Mouse (Mus musculus) urinary bladder, postnatal 36 days (tissue): Measurements from ENCODE around the gene Plcb4.

Experiments used
- DNase-seq, 2 experiments: peaks; one replicate each; pipeline ENCODE4 v3.0.0; 2022; ENCODE audit warnings: low spot score in 2 of 2, mixed read lengths in 1 of 2

Plcb4 gene

DNA sequence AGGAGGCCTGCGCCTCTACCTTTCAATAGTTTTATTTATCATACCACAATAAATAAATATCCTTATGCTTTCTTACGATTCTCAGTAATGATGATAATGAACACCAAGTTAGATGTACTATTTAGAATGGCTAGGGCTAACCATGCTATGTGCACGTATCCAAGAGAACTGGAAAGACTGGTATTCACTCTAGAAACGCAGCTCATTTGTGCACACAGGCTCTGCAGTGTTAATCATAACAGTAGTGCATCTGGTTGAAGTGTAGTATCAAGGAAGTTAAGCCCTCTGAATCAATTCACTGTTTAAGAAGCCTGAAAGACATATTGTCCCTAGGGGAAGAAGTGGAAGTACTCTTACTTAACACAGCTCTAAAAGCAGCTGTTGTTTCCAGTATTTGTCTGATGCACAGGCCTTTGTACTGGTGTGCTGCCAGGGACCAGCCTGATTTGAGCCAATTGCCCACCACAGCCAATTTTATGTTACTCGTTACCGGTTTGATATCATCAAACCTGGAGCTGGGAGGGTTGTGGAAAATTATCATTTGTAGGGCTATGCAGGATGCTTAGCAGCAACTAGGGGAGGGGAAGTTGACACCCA lies 100.8 kb downstream of the Plcb4 start:
- no peak for DNase-seq

GRCm38 (mm10) chr2:135761226-135761802 lies 102.5 kb downstream of the Plcb4 start:
- DNase-seq = no peak

- no peak for DNase-seq
Observed at GRCm38 (mm10) chr2:135764706-135765105, 105.9 kb downstream of the Plcb4 start.

GRCm38 (mm10) chr2:135766471-135767063 lies 107.8 kb downstream of the Plcb4 start:
- peak; percentile 58 to 61 for DNase-seq

DNA sequence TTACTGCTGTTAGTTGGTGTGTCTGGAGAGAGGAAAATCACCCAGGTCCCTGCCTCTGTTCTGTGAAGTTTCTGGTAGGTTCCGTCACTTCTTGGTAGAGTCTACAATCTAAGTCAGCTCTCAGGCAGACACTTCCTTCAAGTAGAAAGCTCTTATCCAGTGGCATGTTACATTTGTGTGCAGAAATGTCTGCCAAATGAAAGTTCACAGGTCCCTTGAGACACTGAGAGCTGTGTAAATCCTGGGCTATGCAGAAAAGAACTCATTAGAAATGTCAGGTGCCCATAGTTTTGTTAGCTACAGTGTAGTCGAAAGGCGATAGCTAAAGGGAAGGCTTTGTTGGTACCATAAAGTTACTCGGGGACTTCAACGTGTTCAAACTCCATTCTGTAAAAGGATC lies 108.7 kb downstream of the Plcb4 start:
- DNase-seq = no peak

- DNase-seq = no peak
Observed at GRCm38 (mm10) chr2:135769701-135770100, 110.9 kb downstream of the Plcb4 start.

DNA sequence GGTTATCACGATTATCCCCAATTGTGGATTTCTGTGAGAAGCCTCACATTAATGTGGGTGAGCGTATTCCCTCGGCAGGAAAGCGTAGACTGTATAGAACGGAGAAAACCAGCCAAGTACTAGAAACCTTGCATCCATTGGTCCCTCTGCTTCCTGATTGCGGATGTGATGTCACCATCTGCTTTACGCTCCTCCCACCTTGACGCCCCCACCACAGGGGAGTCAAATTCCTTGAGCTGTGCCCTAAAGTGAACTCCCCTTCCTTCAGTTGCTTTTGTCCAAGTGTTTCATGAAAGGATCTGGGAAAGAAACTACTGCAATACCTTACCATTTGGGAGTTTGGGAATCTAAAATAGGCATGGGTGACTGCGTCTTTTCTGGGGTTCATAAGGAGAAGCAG lies 111.4 kb downstream of the Plcb4 start:
- no peak for DNase-seq

DNA sequence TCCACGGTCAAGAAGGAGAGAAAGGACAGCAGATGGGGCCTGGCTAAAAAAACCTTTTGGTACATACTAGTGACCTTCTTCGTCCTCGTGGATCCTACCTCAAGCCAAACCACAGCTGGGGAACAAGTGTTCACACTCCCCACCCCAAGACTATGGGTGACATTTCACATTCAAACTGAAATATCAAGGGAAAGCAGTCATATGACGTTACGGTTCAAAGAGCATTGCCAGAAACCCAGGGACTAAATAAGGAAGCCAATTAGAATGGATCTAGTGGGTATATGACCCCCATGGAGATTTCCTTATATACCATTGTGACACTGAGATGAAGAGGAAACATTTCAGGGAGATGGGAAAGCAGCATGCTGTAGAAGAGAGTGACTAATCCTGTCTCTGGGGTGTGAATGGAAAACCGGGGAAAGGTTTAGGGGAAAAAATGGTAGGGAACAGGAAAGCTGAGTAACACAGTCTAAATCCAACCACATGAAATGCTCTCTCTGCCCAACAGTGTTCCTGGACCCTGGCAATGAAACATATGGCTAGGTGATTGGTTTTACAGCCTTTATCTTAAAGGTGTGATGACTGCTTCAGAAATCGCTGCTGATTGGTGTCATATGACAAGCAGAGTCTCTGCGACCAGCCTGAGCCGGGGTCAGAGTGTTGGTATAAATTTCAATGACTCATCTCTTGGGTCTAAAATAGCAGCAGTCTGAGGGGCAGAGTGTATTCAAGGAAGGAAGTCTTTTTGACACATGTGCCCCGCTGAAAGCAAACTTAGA lies 114.6 kb downstream of the Plcb4 start:
- DNase-seq = no peak

DNA sequence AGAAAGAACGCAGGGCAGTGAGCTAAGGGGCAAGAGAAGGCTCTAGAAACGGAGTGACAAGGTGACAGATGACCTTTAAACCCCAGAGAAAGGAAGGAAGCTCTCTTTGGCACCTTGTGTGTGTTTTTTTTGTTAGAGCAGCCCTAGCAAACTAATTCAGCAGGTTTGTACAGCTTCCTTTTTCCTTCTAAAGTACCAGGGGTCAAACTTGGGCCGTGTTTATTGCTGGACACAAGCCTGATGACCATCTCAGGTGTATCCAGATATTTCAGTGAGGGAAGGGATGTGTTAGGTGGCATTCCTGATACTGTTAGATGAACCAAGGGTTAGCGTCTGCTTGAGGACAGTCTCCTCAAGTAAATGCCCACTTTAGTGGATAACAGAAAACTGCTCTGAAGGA lies 116.2 kb downstream of the Plcb4 start:
- DNase-seq = no peak

DNA sequence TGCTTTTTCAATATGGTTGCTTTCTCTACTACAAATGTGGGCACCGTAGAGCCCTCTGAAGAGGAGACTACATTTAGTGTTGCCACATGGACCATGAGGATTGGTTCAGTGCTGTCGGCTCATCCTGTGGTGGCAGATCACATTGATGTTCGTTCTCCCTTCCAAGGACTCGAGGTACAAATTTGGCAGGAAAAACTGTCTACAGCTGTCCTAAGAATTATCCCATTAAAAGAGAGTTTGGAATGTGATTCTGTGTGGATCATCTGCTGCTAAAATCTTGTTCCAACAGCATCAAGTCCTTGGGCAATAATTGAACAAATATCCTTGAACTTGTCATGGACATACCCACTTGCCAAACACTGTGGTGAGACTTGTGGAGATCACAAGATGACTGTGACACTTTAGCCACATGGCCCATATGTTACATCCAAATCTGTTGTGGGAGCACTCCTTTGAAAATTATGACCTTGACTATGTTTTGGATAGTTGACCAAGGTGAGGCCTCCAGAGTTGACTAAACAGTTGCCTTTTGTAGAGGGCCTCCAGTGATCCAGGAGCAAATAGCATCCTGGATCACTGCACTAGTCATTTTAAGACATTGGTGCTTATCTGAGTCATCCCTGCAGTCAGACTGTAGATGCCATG lies 117.4 kb downstream of the Plcb4 start:
- no peak for DNase-seq

GRCm38 (mm10) chr2:135781391-135781790 lies 122.6 kb downstream of the Plcb4 start:
- peak; percentile 26 to 46 for DNase-seq

DNA sequence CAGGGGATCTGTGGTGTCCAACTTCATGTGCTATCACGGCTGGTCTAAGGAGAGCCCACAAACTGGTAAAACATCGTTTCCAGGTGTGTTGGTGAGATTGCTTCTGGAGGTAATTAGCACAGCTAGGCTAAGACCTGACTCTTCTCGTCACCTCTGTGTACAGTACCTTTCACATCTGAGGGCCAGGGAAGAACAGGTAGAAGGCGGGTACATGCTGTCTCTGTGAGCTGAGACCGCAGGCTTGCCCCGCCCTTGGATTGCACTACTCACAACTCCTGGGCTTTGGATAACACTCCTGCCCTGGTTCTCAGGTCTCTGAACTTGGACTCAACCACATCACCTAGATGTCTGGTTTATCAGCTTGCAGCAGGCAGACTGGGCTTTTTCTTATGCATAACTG lies 128.6 kb downstream of the Plcb4 start:
- DNase-seq = no peak

DNA sequence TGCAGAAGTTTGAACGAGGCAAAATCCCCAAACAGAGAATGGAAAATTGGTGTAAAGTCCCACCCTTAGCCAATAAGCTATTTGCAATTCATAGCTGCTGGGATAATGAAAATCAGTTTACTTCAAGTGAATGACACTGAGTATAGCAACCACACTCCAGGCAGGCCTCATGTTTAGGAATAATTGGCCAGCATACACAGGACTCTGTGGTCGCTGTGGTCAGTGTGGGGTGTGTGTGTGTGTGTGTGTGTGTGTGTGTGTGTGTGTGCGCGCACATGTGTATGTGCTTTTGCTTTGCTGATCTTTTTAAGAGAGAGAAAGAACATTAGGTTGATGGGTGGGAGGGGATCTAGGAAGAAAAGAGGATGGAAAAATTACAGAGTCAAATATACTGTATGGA lies 134.1 kb downstream of the Plcb4 start:
- no peak for DNase-seq

GRCm38 (mm10) chr2:135796684-135797083 lies 137.9 kb downstream of the Plcb4 start:
- DNase-seq = no peak

GRCm38 (mm10) chr2:135797677-135798546 lies 139.1 kb downstream of the Plcb4 start:
- no peak for DNase-seq

DNA sequence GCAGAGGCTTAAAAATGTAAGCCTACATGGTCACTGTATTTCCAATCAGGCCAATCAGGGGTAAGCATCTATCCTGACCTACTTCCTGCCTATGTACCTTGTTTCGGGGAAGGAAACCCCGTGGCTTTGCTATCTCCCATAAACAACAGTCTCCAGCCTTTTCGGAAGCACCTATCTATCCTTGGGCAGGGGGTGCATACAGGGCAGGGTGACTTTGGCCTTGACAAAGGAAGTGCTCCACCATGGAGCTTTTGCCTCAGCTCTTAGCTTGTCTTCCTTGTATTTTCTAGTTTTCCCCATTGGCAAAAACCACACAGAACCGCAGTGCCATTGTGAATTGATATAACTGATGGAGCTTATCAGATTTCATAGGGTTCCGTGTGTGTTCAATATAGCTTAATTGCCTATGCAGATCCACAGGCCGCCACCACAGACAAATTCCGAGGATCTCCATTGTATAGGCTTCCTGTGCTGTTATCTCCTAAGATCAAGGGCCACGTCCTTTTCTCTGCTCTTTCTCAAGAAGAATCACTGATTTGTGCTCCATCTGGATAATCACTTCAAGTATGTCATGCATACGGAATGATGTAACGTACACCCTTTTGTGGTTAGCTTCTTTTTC lies 140.4 kb downstream of the Plcb4 start:
- DNase-seq = no peak

- DNase-seq = no peak
Observed at GRCm38 (mm10) chr2:135800385-135800784, 141.6 kb downstream of the Plcb4 start.

GRCm38 (mm10) chr2:135802878-135803450 lies 144.2 kb downstream of the Plcb4 start:
- DNase-seq = no peak

DNA sequence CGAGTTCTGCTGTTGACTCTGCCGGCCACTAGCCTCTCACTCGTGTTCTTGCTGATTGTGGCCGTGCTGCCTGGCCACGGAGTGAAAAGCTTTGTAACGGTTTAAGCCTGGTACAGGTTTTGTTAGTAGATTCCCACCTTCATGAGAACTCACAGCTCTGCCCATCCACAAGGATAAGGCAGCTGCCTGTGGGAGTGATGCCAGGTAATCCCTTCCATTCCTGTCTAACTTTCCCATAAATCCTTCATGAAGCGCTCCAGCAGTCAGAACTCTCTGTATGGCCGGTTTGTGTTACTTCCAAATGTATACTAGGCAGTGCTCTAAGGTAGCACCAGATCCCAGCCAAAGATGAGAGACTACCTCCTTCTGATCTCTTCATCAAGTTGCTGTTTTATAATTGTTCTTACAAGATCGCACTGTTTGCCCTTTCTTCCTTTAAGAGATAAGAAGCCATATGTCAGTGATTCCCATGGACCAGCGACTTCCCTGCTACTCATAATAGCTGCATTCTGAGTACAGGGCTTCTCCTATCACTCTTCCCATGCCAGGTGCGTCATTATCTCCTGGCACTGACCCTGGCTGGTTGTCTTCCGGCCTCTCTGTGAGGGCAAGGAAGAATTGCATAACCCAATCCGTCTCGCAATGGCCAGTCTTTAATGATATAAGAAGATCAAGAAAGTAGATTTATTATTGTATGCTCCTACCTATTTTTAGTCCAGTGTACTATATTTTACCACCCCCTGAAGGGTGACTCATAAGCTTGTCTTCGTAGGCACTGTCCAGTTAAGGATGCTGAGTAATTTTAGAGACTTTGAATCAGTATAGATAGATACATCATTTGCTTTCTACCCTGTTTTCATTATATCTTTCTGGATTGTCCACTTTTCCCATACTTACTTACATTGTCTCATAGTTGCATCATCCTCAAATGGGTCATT lies 147.2 kb downstream of the Plcb4 start:
- DNase-seq = no peak
